Mouse (Mus musculus) brain, embryonic 14.5 days (tissue): ENCODE data around the gene Park7. TPM values are rescaled to one million over a fixed set of nuclear protein-coding genes. Genes with fewer than 3 reads are reported as not detected.

Experiments used
- DNase-seq: peaks from one replicate; pipeline ENCODE4 v3.0.0-alpha.2; 2011; ENCODE audit warnings: low read depth
- CTCF ChIP-seq: fragments of 200-500 bp; IDR thresholded peaks from 2 replicates; pipeline ENCODE4 v1.5.1; 2012; ENCODE audit warnings: inconsistent platforms, mild to moderate bottlenecking, moderate library complexity, borderline replicate concordance; ENCODE audit not compliant: insufficient read depth, insufficient read length; ENCODE audit errors: extremely low read depth
- POLR2A ChIP-seq: fragments of 200-500 bp; IDR thresholded peaks from 2 replicates; pipeline ENCODE4 v1.6.1; 2012; ENCODE audit warnings: mild to moderate bottlenecking, inconsistent platforms, borderline replicate concordance; ENCODE audit not compliant: poor library complexity, insufficient read depth, insufficient read length, severe bottlenecking; ENCODE audit errors: extremely low read depth
- polyA plus RNA-seq: library from polyadenylated mRNA; depleted of rRNA; stranded (reverse); fragments of >200 nt; gene quantifications from 2 replicates; pipeline ENCODE4 v1.2.3, GENCODE M21; 2012

The Park7 gene
- polyA plus RNA-seq, 1 experiment, result 268 TPM

GRCm38 (mm10) chr4:150933503-150933902 lies 19.3 kb upstream of the Park7 start:
- DNase-seq, result no peak
- TF ChIP-seq CTCF (no peak), POLR2A (no peak)

GRCm38 (mm10) chr4:150927789-150928188 lies 13.6 kb upstream of the Park7 start:
- DNase-seq, result no peak
- TF ChIP-seq POLR2A (no peak), CTCF (no peak)

- DNase-seq, result peak; percentile 57
- TF ChIP-seq CTCF (no peak), POLR2A (no peak)
Observed at GRCm38 (mm10) chr4:150926924-150927705, 12.9 kb upstream of the Park7 start.

GRCm38 (mm10) chr4:150925923-150926322 lies 11.7 kb upstream of the Park7 start:
- DNase-seq, result no peak

GRCm38 (mm10) chr4:150924936-150925335 lies 10.7 kb upstream of the Park7 start:
- DNase-seq, result no peak

More at GRCm38 (mm10) chr4:150925923-150926322, 11.7 kb upstream of the Park7 start:
- peak; percentile 44; the same call in 1 of the 2 replicates for TF ChIP-seq CTCF
- no peak for TF ChIP-seq POLR2A

GRCm38 (mm10) chr4:150924308-150924707 lies 10.1 kb upstream of the Park7 start:
- TF ChIP-seq POLR2A (no peak), CTCF (no peak)
- no peak for DNase-seq

More at GRCm38 (mm10) chr4:150924936-150925335, 10.7 kb upstream of the Park7 start:
- TF ChIP-seq CTCF (no peak), POLR2A (no peak)

- DNase-seq, result no peak
- TF ChIP-seq CTCF (no peak), POLR2A (no peak)
Observed at GRCm38 (mm10) chr4:150921206-150921605, 7.0 kb upstream of the Park7 start.

GRCm38 (mm10) chr4:150917336-150918027 lies 3.2 kb upstream of the Park7 start:
- no peak for DNase-seq
- no peak for TF ChIP-seq CTCF
- TF ChIP-seq POLR2A, result no peak

GRCm38 (mm10) chr4:150915181-150915906 lies 1.1 kb upstream of the Park7 start:
- no peak for TF ChIP-seq POLR2A
- no peak for TF ChIP-seq CTCF
- peak; percentile 27 for DNase-seq

GRCm38 (mm10) chr4:150913743-150914142 lies 494 bp downstream of the Park7 start:
- DNase-seq, result peak; percentile 34
- TF ChIP-seq POLR2A, result no peak
- TF ChIP-seq CTCF, result no peak
